ENCODE assay signal across 8 mouse cellular contexts in the genomic region with DNA sequence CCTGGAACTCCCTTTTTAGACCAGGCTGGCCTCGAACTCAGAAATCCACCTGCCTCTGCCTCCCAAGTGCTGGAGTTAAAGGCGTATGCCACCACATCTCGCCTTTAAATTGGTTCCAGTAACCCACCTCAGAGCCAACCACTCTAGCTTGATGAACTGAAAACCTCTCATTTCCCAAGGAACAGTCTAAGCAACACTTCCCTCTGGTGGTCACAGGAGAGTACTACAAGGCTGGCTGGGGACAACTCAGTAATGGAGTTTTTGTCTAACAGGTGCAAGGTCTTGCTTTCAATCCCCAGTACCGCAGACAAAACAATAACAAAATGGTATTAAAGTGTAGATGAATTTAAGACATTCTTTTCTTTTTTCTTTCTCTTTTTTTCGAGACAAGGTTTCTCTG. TPM values are rescaled to one million over a fixed set of nuclear protein-coding genes. Genes with fewer than 3 reads are reported as not detected.
DNase-seq lines count a peak whose midpoint lies in the region; ATAC-seq and TF ChIP-seq lines count a peak whose summit lies in the region.

No protein-coding gene starts in this region.

- no peak overlapping the region for H3K27ac ChIP-seq in neural tube, embryonic 15.5 days (replicated peaks)
- H3K27ac ChIP-seq in kidney, postnatal 0 days = no peak overlapping the region
- no peak overlapping the region for H3K27ac ChIP-seq in spleen, adult 2 months (ENCODE audit: insufficient read depth, low read length)

- H3K27me3 ChIP-seq in neural tube, embryonic 15.5 days (replicated peaks) = peaks cover 4% of the 10 kb centered on the region; the same call in 1 of the 2 replicates
- no peaks in the 10 kb centered on the region; the same call in 1 of the 2 replicates for H3K27me3 ChIP-seq in kidney, postnatal 0 days (ENCODE audit: insufficient read depth, low read length)
- H3K27me3 ChIP-seq in spleen, adult 2 months (ENCODE audit: control insufficient read depth, insufficient read depth, low read length) = no peaks in the 10 kb centered on the region

- no peak overlapping the region for H3K9ac ChIP-seq in neural tube, embryonic 15.5 days (replicated peaks)
- no peak overlapping the region for H3K9ac ChIP-seq in kidney, postnatal 0 days (ENCODE audit: low read depth, low read length)

- TF ChIP-seq CTCF in kidney, postnatal 0 days (IDR thresholded peaks at IDR 0.05; ENCODE audit: low read depth) = peak; percentile 82
- TF ChIP-seq CTCF in spleen, adult 2 months (IDR thresholded peaks at IDR 0.05; ENCODE audit: extremely low read depth, insufficient read depth, insufficient read length, insufficient replicate concordance) = peak; percentile 27; the same call in 1 of the 2 replicates

- no peaks in the 10 kb centered on the region for H3K36me3 ChIP-seq in neural tube, embryonic 15.5 days
- H3K36me3 ChIP-seq in kidney, postnatal 0 days (ENCODE audit: insufficient read depth, low read length) = no peaks in the 10 kb centered on the region
- H3K36me3 ChIP-seq in spleen, adult 2 months (ENCODE audit: control insufficient read depth, insufficient read depth, low read length) = no peaks in the 10 kb centered on the region

- ATAC-seq in neural tube, embryonic 15.5 days (ENCODE audit: low FRiP score) = no peak
- ATAC-seq in common myeloid progenitor, adult 5-6 weeks (replicated peaks; ENCODE audit: low read depth, poor library complexity, severe bottlenecking) = peak; percentile 71; the same call in 1 of the 2 replicates
- no peak for ATAC-seq in kidney, postnatal 0 days (replicated peaks; ENCODE audit: low FRiP score, low read depth)

- H3K4me3 ChIP-seq in neural tube, embryonic 15.5 days (replicated peaks) = no peak overlapping the region
- no peak overlapping the region for H3K4me3 ChIP-seq in kidney, postnatal 0 days (replicated peaks; ENCODE audit: low read depth, low read length)
- H3K4me3 ChIP-seq in spleen, adult 2 months (ENCODE audit: extremely low read depth, insufficient read depth, insufficient read length) = no peak overlapping the region

- DNase-seq in adrenal gland, adult (ENCODE audit: inconsistent age in 2 of 2, low spot score in 1 of 2) = peak; percentile 39 to 82
- no peak for DNase-seq in adrenal gland, adult 8-10 months
- peak; percentile 48 for DNase-seq in neural tube, embryonic 10.5 days (ENCODE audit: extremely low spot score, low spot score)
- peak; percentile 69 for DNase-seq in kidney, postnatal 0 days (ENCODE audit: low spot score)
- DNase-seq in lung, postnatal 10 days = peak; percentile 59
- peak; percentile 31 to 57 for DNase-seq in spleen, adult 2 months (ENCODE audit: low read depth in 1 of 2, low spot score in 2 of 2)

- H3K4me1 ChIP-seq in neural tube, embryonic 15.5 days = no peaks in the 10 kb centered on the region
- H3K4me1 ChIP-seq in kidney, postnatal 0 days (replicated peaks; ENCODE audit: insufficient read depth, low read length) = no peaks in the 10 kb centered on the region
- H3K4me1 ChIP-seq in spleen, adult 2 months (ENCODE audit: control insufficient read depth, insufficient read depth, insufficient read length) = peaks cover 6% of the 10 kb centered on the region; the same call in 1 of the 2 replicates

- TF ChIP-seq POLR2A in spleen, adult 2 months (IDR thresholded peaks at IDR 0.05; ENCODE audit: low read depth, low read length) = no peak

- H3K9me3 ChIP-seq in neural tube, embryonic 15.5 days (replicated peaks) = no peaks in the 10 kb centered on the region
- no peaks in the 10 kb centered on the region for H3K9me3 ChIP-seq in kidney, postnatal 0 days (replicated peaks; ENCODE audit: low read length)

- H3K4me2 ChIP-seq in neural tube, embryonic 15.5 days = no peak overlapping the region
- no peak overlapping the region for H3K4me2 ChIP-seq in kidney, postnatal 0 days (ENCODE audit: low read length)

- 44% methylated on average over 5 of the region's 5 CpGs for WGBS in neural tube, embryonic 15.5 days
- 51% methylated on average over 5 of the region's 5 CpGs for WGBS in kidney, postnatal 0 days
- WGBS in spleen, adult 2 months = 41% methylated on average over 5 of the region's 5 CpGs

RNA-seq across cellular contexts. Expression of gene Gm4779, which starts 22.2 kb away (rescaled TPM):
- total RNA-seq in adrenal gland, adult 8-10 months (2022) = not detected
- polyA plus RNA-seq in neural tube, embryonic 15.5 days (2015; fragmentation: Nextera tagmentation; extraction: Ambion mirVana) = 0.32 TPM in 1 of 2 replicates, not detected in the other
- total RNA-seq in common myeloid progenitor, adult 5-6 weeks (2017) = 0.55 and 1.8 TPM in 2 replicates
- polyA plus RNA-seq in kidney, postnatal 0 days (2015; fragmentation: Nextera tagmentation; extraction: Ambion mirVana) = 0.28 TPM in 1 of 2 replicates, not detected in the other
- polyA plus RNA-seq in spleen, adult 2 months (2012; rRNA removed) = 0.31 TPM in 1 of 2 replicates, not detected in the other

RNA-seq across cellular contexts. Expression of gene 8030474K03Rik, which starts 22.4 kb away (rescaled TPM):
- total RNA-seq in adrenal gland, adult 8-10 months (2022) = not detected
- polyA plus RNA-seq in neural tube, embryonic 15.5 days (2015; fragmentation: Nextera tagmentation; extraction: Ambion mirVana) = 0.27 TPM in 1 of 2 replicates, not detected in the other
- not detected in 2 replicates for total RNA-seq in common myeloid progenitor, adult 5-6 weeks (2017)
- 0.37 TPM in 1 of 2 replicates, not detected in the other for polyA plus RNA-seq in kidney, postnatal 0 days (2015; fragmentation: Nextera tagmentation; extraction: Ambion mirVana)
- polyA plus RNA-seq in spleen, adult 2 months (2012; rRNA removed) = 0.06 TPM in 1 of 2 replicates, not detected in the other

RNA-seq across cellular contexts. Expression of gene Cxcr3, which starts 38.0 kb away (rescaled TPM):
- 1 to 10 TPM in 2 of 4 experiments, under 1 TPM in 2; 0.38 to 1.2 (median 0.89) TPM for total RNA-seq in adrenal gland, adult 8-10 months (2022)
- 0.40 and 0.95 TPM in 2 replicates for polyA plus RNA-seq in neural tube, embryonic 15.5 days (2015; fragmentation: Nextera tagmentation; extraction: Ambion mirVana)
- 0.27 TPM in 1 of 2 replicates, not detected in the other for total RNA-seq in common myeloid progenitor, adult 5-6 weeks (2017)
- polyA plus RNA-seq in kidney, postnatal 0 days (2015; fragmentation: Nextera tagmentation; extraction: Ambion mirVana) = 0.08 and 0.17 TPM in 2 replicates
- 36.2 and 42.0 TPM in 2 replicates for polyA plus RNA-seq in spleen, adult 2 months (2012; rRNA removed)

Comparison
In these comparisons a context has a peak if more than half of its experiments do, and no peak if none do; other contexts are left out.
1. RNA of gene Cxcr3, which starts 38.0 kb away (polyA plus RNA-seq): 36.2 to 42.0 TPM in spleen, adult 2 months; 0.40 to 0.95 TPM in neural tube, embryonic 15.5 days and 0.08 to 0.17 TPM in kidney, postnatal 0 days; every median in the first group is over 10 times any median in the second.